Mouse (Mus musculus): ENCODE data around the gene Fars2.

Fars2 gene

DNA sequence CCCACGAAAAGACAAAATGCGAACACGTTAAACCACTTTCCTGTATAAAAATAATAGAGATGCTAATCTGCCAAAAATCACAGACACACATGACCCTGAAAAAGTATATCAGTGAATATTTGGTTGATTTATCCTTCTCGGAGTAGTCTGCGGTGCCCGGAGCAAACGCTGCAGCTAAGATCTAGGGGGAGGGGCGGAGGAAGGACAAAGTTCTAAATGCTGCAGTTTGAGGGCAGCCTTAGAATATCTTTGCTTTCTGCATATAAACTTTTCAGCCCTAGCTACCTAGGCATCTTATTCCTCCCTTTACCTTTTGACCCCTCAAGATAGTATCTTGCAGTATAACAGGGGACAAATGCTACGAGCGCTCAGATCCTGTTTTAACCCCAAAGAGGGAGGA lies 616.4 kb downstream of the Fars2 start:
- peak; percentile 14 for DNase-seq (ENCODE audit: low read depth)

- DNase-seq (ENCODE audit: low read depth): peak; percentile 23
Observed at GRCm38 (mm10) chr13:36733989-36734690, 616.9 kb downstream of the Fars2 start.

DNA sequence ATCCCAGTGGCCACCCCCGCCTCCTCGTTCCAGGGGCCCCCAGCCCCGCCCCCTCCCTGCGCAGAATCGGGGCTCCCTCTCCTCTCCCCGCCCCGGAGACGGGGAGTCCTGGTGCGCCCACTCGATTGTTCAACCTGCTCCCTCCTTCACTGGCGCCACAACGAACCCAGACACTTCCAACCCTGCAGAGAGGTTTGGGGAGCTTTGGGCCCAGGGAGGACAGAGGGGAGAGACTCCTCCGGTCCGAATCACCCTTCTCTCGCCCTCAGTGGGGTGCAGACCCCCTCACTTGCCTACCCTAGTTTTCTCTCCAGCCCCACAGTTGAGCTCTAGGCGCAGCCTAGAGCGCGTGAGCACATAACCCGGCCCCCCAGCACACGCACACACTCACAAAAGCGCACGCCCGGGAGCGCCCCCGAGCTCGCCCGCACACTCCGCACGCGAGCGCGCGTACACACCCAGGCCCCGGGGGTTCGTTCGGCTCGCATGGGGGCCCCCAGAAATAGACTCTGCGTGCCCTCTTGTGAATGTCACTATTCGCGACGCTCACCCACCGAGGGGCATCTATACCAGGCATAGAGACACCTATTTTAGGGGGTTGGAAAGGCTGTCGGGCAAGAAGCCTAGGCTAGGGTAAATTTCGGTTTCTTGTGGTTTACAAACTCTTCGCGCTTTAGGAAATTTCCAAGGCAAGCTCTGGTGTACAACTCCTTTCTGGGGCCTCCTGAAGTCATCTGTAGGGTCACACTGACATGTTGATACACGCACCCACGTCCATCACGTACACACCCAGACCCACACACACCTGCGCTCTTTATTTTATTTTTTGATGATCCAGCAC lies 617.7 kb downstream of the Fars2 start, which contains the start of gene Nrn1:
Nrn1 (minus strand) TSS at position 401 of the 841 bp plus-strand sequence.
- peak; percentile 25 for DNase-seq (ENCODE audit: low read depth)

GRCm38 (mm10) chr13:36735901-36736618 lies 618.8 kb downstream of the Fars2 start:
- DNase-seq (ENCODE audit: low read depth): peak; percentile 33

- peak; percentile 14 for DNase-seq (ENCODE audit: low read depth)
Observed at GRCm38 (mm10) chr13:36736619-36736996, 619.4 kb downstream of the Fars2 start.

- DNase-seq (ENCODE audit: low read depth): no peak
Observed at GRCm38 (mm10) chr13:36750056-36750455, 632.8 kb downstream of the Fars2 start.

DNA sequence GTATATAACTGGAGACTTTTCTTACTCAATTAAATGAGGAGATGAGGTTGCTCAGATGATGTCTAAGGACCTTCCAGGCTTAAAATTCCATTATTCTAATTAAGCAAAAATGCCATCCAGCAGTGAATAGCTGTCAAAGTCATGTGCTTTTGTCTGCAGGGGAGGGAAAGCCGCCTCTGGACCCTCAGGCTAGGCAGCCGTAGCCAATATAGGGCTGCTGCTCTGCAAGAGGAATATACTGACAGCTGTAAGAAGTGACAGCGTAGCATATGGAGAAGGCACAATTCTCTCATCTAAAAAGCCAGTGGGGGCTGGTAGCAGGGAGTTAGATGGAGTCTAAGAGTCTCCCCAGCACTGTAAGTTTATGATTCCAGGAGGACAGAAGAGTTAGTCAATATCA lies 634.6 kb downstream of the Fars2 start:
- DNase-seq (ENCODE audit: low read depth): no peak

GRCm38 (mm10) chr13:36766801-36767200 lies 649.6 kb downstream of the Fars2 start:
- no peak for DNase-seq (ENCODE audit: low read depth)
